Mouse (Mus musculus) heart, embryonic 12.5 days (tissue): ENCODE results near the gene Tgfbr3. TPM values are rescaled to one million over a fixed set of nuclear protein-coding genes. Genes with fewer than 3 reads are reported as not detected.

ENCODE experiments used
- ATAC-seq: fragments of 200-750 bp; cut with Nextera tagmentation; 2 replicates; pipeline ENCODE4 v1.8.0; 2017; ENCODE audit warnings: moderate TSS enrichment, moderate library complexity; ENCODE audit not compliant: insufficient number of reproducible peaks, low FRiP score
- H3K27ac ChIP-seq: fragments of 300-500 bp; sonication (generic); 2 replicates; pipeline ENCODE4 v1.5.1; 2016; ENCODE audit warnings: mild to moderate bottlenecking, moderate library complexity; ENCODE audit not compliant: poor library complexity, severe bottlenecking
- H3K27me3 ChIP-seq: fragments of 300-500 bp; sonication (generic); replicated peaks from 2 replicates; pipeline ENCODE4 v1.6.1; 2016; ENCODE audit warnings: mild to moderate bottlenecking, moderate library complexity
- H3K36me3 ChIP-seq: fragments of 300-500 bp; sonication (generic); 2 replicates; pipeline ENCODE4 v1.6.1; 2016; ENCODE audit warnings: mild to moderate bottlenecking, moderate library complexity
- H3K4me1 ChIP-seq: fragments of 300-500 bp; sonication (generic); replicated peaks from 2 replicates; pipeline ENCODE4 v1.6.1; 2016; ENCODE audit warnings: mild to moderate bottlenecking
- H3K4me2 ChIP-seq: fragments of 300-500 bp; sonication (generic); 2 replicates; pipeline ENCODE4 v1.6.1; 2016; ENCODE audit warnings: mild to moderate bottlenecking, moderate library complexity
- H3K4me3 ChIP-seq: fragments of 300-500 bp; sonication (generic); 2 replicates; pipeline ENCODE4 v1.5.1; 2016; ENCODE audit warnings: mild to moderate bottlenecking
- H3K9ac ChIP-seq: fragments of 300-500 bp; sonication (generic); 2 replicates; pipeline ENCODE4 v1.6.1; 2016; ENCODE audit warnings: mild to moderate bottlenecking, moderate library complexity
- H3K9me3 ChIP-seq: fragments of 300-500 bp; sonication (generic); replicated peaks from 2 replicates; pipeline ENCODE4 v1.6.1; 2016; ENCODE audit warnings: mild to moderate bottlenecking, moderate library complexity
- WGBS: fragments of 180-500 bp; shearing (Covaris S2); methylation state at CpG from one replicate; pipeline ENCODE4 v1.1.7; 2016; 5-methylcytosine and 5-hydroxymethylcytosine counted together
- polyA plus RNA-seq: library from polyadenylated mRNA; unstranded; fragments of >200 nt; fragmentation: Nextera tagmentation; extraction: Ambion mirVana; gene quantifications from 2 replicates; pipeline ENCODE4 v1.2.1, GENCODE M21; 2016

The Tgfbr3 gene
- polyA plus RNA-seq, 1 experiment from 2014 or later, result 38.1 TPM

DNA sequence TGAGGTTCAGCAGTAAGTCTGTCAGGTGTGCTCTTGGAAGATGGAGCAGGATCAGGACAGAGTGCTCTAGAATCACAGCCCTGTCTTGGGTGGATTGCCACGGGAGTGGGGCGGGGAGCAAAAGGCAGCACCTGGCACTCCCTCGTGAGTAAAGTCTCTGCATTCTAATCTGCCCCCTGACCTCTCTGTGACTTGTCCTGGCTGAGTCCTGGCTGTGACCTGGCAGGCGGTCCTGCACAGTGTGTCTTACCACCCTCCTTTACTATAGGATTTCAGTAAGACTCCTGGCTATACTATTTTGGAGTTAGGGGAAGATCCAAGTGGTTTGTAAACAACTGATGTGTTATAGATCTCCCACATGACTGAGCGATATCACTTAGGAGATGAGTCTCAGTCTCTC lies 199.5 kb downstream of the Tgfbr3 start:
- H3K4me1 ChIP-seq, result peaks cover 38% of the 10 kb centered on the region
- H3K9ac ChIP-seq, result no peak overlapping the region
- WGBS, result 51% methylated on average over 5 of the region's 5 CpGs
- no peak overlapping the region for H3K27ac ChIP-seq
- no peaks in the 10 kb centered on the region for H3K36me3 ChIP-seq
- H3K4me3 ChIP-seq, result no peak overlapping the region
- no peaks in the 10 kb centered on the region for H3K9me3 ChIP-seq
- ATAC-seq, result no peak
- H3K27me3 ChIP-seq, result no peaks in the 10 kb centered on the region
- H3K4me2 ChIP-seq, result no peak overlapping the region

- Histone ChIP-seq H3K4me2 (peak overlapping the region; percentile 5), H3K9me3 (no peaks in the 10 kb centered on the region), H3K36me3 (no peaks in the 10 kb centered on the region), H3K27me3 (no peaks in the 10 kb centered on the region), H3K27ac (peak overlapping the region; percentile 82), H3K4me1 (peaks cover 30% of the 10 kb centered on the region), H3K9ac (no peak overlapping the region), H3K4me3 (no peak overlapping the region)
- ATAC-seq, result peak; percentile 83
- 23% methylated on average over 12 of the region's 12 CpGs for WGBS
Measured at GRCm38 (mm10) chr5:107087829-107088808, 201.3 kb downstream of the Tgfbr3 start.

DNA sequence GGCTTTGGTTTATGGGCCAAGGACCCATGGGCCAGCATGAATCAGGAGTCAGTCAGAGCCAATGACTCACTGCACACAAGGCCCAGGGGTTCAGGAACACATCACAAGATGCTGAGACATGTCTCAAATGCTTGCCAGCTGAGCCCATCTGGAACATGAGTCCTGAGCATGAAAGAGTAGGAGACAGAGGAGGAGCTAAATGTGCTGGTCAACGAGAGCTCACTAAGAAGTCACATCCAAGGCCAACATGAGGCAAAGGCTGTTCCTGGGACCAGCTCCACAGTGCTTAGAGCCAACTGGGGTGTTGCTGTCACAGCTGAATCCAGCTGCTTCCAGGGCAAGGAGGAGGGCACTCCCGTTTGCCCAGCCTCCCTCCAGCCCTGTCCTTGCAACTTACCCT lies 202.1 kb downstream of the Tgfbr3 start:
- no peak overlapping the region for H3K4me2 ChIP-seq
- WGBS, result 37% methylated on average over 2 of the region's 2 CpGs
- no peak overlapping the region for H3K9ac ChIP-seq
- no peaks in the 10 kb centered on the region for H3K36me3 ChIP-seq
- no peaks in the 10 kb centered on the region for H3K9me3 ChIP-seq
- no peak overlapping the region for H3K4me3 ChIP-seq
- no peaks in the 10 kb centered on the region for H3K27me3 ChIP-seq
- peak overlapping the region; percentile 82 for H3K27ac ChIP-seq
- H3K4me1 ChIP-seq, result peaks cover 23% of the 10 kb centered on the region
- ATAC-seq, result 0 out of 2 replicates have a peak, but pooled peaks have one; percentile 13

GRCm38 (mm10) chr5:107086166-107086565 lies 203.3 kb downstream of the Tgfbr3 start:
- no peaks in the 10 kb centered on the region for H3K9me3 ChIP-seq
- H3K4me1 ChIP-seq, result peaks cover 24% of the 10 kb centered on the region
- no peak overlapping the region for H3K9ac ChIP-seq
- no peak overlapping the region for H3K4me3 ChIP-seq
- no peak overlapping the region for H3K27ac ChIP-seq
- no peaks in the 10 kb centered on the region for H3K36me3 ChIP-seq
- no peaks in the 10 kb centered on the region for H3K27me3 ChIP-seq
- ATAC-seq, result no peak
- 89% methylated on average over 5 of the region's 5 CpGs for WGBS
- no peak overlapping the region for H3K4me2 ChIP-seq

GRCm38 (mm10) chr5:107084431-107084830 lies 205.0 kb downstream of the Tgfbr3 start:
- no peaks in the 10 kb centered on the region for H3K27me3 ChIP-seq
- H3K4me2 ChIP-seq, result no peak overlapping the region
- H3K9ac ChIP-seq, result no peak overlapping the region
- no peak for ATAC-seq
- H3K4me1 ChIP-seq, result peaks cover 34% of the 10 kb centered on the region
- no peaks in the 10 kb centered on the region for H3K36me3 ChIP-seq
- 67% methylated on average over 4 of the region's 4 CpGs for whole genome bisulfite sequencing
- no peaks in the 10 kb centered on the region for H3K9me3 ChIP-seq
- H3K27ac ChIP-seq, result no peak overlapping the region
- H3K4me3 ChIP-seq, result no peak overlapping the region

DNA sequence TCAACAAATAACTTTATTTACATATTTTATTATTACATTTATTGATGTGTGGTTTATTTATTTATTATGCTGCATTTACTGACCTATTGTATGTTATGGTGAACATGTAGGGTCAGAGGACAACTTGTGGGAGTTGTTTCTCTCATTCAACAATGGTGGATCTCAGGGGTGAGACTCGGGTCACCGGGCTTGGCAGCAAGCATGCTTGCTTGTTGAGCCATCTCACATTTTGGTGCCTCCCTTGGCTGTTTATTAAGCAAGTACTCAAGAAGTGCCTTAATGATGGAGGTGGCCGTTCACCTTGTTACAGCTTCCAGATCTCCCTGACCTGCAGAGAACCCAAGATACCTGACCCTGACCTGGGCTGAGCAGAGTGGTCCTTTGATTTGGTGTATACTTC lies 207.4 kb downstream of the Tgfbr3 start:
- Histone ChIP-seq H3K27me3 (no peaks in the 10 kb centered on the region), H3K4me2 (no peak overlapping the region), H3K4me3 (no peak overlapping the region), H3K9me3 (no peaks in the 10 kb centered on the region), H3K36me3 (no peaks in the 10 kb centered on the region), H3K27ac (no peak overlapping the region), H3K9ac (no peak overlapping the region), H3K4me1 (peaks cover 27% of the 10 kb centered on the region)
- no peak for ATAC-seq
- WGBS, result 63% methylated on average over 3 of the region's 3 CpGs

GRCm38 (mm10) chr5:107080986-107081624 lies 208.3 kb downstream of the Tgfbr3 start:
- no peaks in the 10 kb centered on the region for H3K36me3 ChIP-seq
- ATAC-seq, result peak; percentile 79
- H3K4me2 ChIP-seq, result no peak overlapping the region

GRCm38 (mm10) chr5:107079920-107080319 lies 209.5 kb downstream of the Tgfbr3 start:
- ATAC-seq, result no peak
- no peaks in the 10 kb centered on the region for H3K9me3 ChIP-seq
- 53% methylated on average over 8 of the region's 8 CpGs for WGBS
- no peaks in the 10 kb centered on the region for H3K36me3 ChIP-seq
- no peak overlapping the region for H3K9ac ChIP-seq
- H3K27me3 ChIP-seq, result no peaks in the 10 kb centered on the region
- H3K27ac ChIP-seq, result peak overlapping the region; percentile 69
- H3K4me2 ChIP-seq, result no peak overlapping the region
- peaks cover 33% of the 10 kb centered on the region for H3K4me1 ChIP-seq
- no peak overlapping the region for H3K4me3 ChIP-seq

More at GRCm38 (mm10) chr5:107080986-107081624, 208.3 kb downstream of the Tgfbr3 start:
- H3K9me3 ChIP-seq, result no peaks in the 10 kb centered on the region
- H3K9ac ChIP-seq, result no peak overlapping the region
- no peaks in the 10 kb centered on the region for H3K27me3 ChIP-seq
- H3K27ac ChIP-seq, result 0 out of 2 replicates have a peak overlapping the region, but pooled peaks have one; percentile 69
- peaks cover 25% of the 10 kb centered on the region for H3K4me1 ChIP-seq
- 41% methylated on average over 12 of the region's 12 CpGs for WGBS
- H3K4me3 ChIP-seq, result no peak overlapping the region

- Histone ChIP-seq H3K9ac (no peak overlapping the region), H3K4me2 (no peak overlapping the region), H3K36me3 (no peaks in the 10 kb centered on the region), H3K27me3 (no peaks in the 10 kb centered on the region), H3K9me3 (no peaks in the 10 kb centered on the region), H3K4me3 (no peak overlapping the region), H3K4me1 (peaks cover 37% of the 10 kb centered on the region), H3K27ac (peak overlapping the region; percentile 69)
- peak; percentile 40; the same call in 1 of the 2 replicates for ATAC-seq
- 44% methylated on average over 11 of the region's 11 CpGs for WGBS
Measured at GRCm38 (mm10) chr5:107079146-107079638, 210.2 kb downstream of the Tgfbr3 start.

GRCm38 (mm10) chr5:107078361-107078760 lies 211.1 kb downstream of the Tgfbr3 start:
- Histone ChIP-seq H3K36me3 (no peaks in the 10 kb centered on the region), H3K9ac (no peak overlapping the region), H3K4me2 (no peak overlapping the region), H3K27ac (peak overlapping the region; percentile 69; the same call in 1 of the 2 replicates), H3K4me1 (peaks cover 39% of the 10 kb centered on the region), H3K27me3 (no peaks in the 10 kb centered on the region), H3K9me3 (no peaks in the 10 kb centered on the region), H3K4me3 (no peak overlapping the region)
- 89% methylated on average over 3 of the region's 3 CpGs for WGBS
- ATAC-seq, result no peak

- H3K27me3 ChIP-seq, result no peaks in the 10 kb centered on the region
- peaks cover 39% of the 10 kb centered on the region for H3K4me1 ChIP-seq
- no peaks in the 10 kb centered on the region for H3K36me3 ChIP-seq
- ATAC-seq, result no peak
- no peak overlapping the region for H3K4me2 ChIP-seq
- H3K9me3 ChIP-seq, result no peaks in the 10 kb centered on the region
- H3K4me3 ChIP-seq, result no peak overlapping the region
- H3K9ac ChIP-seq, result no peak overlapping the region
- WGBS, result 89% methylated on average over 7 of the region's 7 CpGs
- H3K27ac ChIP-seq, result no peak overlapping the region
Measured at GRCm38 (mm10) chr5:107077900-107078299, 211.5 kb downstream of the Tgfbr3 start.
